Mouse (Mus musculus) CH12.LX (cell line): ENCODE data around the gene Mybpc3. TPM values are rescaled to one million over a fixed set of nuclear protein-coding genes. Genes with fewer than 3 reads are reported as not detected.

ENCODE experiments used
- DNase-seq: peaks from one replicate; pipeline ENCODE4 v3.0.0-alpha.2; 2013; ENCODE audit errors: extremely low read depth
- H3K27ac ChIP-seq: 2 replicates; pipeline ENCODE4 v1.5.1; 2012; ENCODE audit warnings: low read depth, mild to moderate bottlenecking, control low read depth, moderate library complexity; ENCODE audit not compliant: insufficient read depth
- H3K27me3 ChIP-seq: replicated peaks from 2 replicates; pipeline ENCODE3; 2012; ENCODE audit warnings: inconsistent platforms
- H3K36me3 ChIP-seq, 2 experiments: replicated peaks in 1 of 2; 2 replicates each; pipeline versions ENCODE3 to v1.6.1; 2012; ENCODE audit warnings: inconsistent platforms in 1 of 2, low read length in 1 of 2, mild to moderate bottlenecking in 1 of 2, mixed read lengths in 1 of 2, moderate library complexity in 1 of 2; ENCODE audit not compliant: control insufficient read depth in 1 of 2, insufficient read depth in 1 of 2
- H3K4me1 ChIP-seq, 2 experiments: 2 replicates each; pipeline ENCODE4 v1.6.1; 2012; ENCODE audit warnings: inconsistent platforms in 1 of 2, moderate library complexity in 1 of 2; ENCODE audit not compliant: insufficient read depth in 2 of 2, control insufficient read depth in 1 of 2
- H3K4me2 ChIP-seq: 2 replicates; pipeline ENCODE4 v1.6.1; 2012; ENCODE audit warnings: low read depth, mild to moderate bottlenecking, control low read depth; ENCODE audit not compliant: poor library complexity, insufficient read depth, severe bottlenecking
- H3K4me3 ChIP-seq, 3 experiments: fragments of 150-350 bp in 1 of 3; sonication (generic) in 1 of 3; replicated peaks in 1 of 3; 2 replicates each; pipeline versions ENCODE3 to v1.5.1; 2011 to 2012; ENCODE audit warnings: low read depth in 2 of 3, low read length in 2 of 3, mild to moderate bottlenecking in 2 of 3, moderate library complexity in 2 of 3, control low read depth in 1 of 3, improper control_type of control experiment in 1 of 3, inconsistent platforms in 1 of 3, mixed read lengths in 1 of 3; ENCODE audit not compliant: poor library complexity in 1 of 3
- H3K79me2 ChIP-seq: replicated peaks from 2 replicates; pipeline ENCODE4 v1.6.1; 2012; ENCODE audit warnings: mild to moderate bottlenecking, moderate library complexity; ENCODE audit not compliant: control insufficient read depth, poor library complexity, insufficient read depth, severe bottlenecking; ENCODE audit errors: extremely low read depth
- H3K9ac ChIP-seq: 2 replicates; pipeline ENCODE4 v1.6.1; 2012; ENCODE audit warnings: low read depth, mild to moderate bottlenecking, control low read depth, moderate library complexity; ENCODE audit not compliant: insufficient read depth
- H3K9me3 ChIP-seq: replicated peaks from 2 replicates; pipeline ENCODE3; 2012; ENCODE audit warnings: low read length, inconsistent platforms, mixed read lengths
- BHLHE40 ChIP-seq: IDR thresholded peaks from 2 replicates; pipeline ENCODE4 v1.6.1; 2011; ENCODE audit warnings: mild to moderate bottlenecking, low read depth, low read length, improper control_type of control experiment
- CHD2 ChIP-seq: IDR thresholded peaks from 2 replicates; pipeline ENCODE4 v1.6.1; 2011; ENCODE audit warnings: low read length, improper control_type of control experiment
- CTCF ChIP-seq, 2 experiments: IDR thresholded peaks in 1 of 2; conservative IDR thresholded peaks in 1 of 2; 2 replicates each; pipeline ENCODE4 v1.5.1; 2011 to 2012; ENCODE audit warnings: low read depth in 2 of 2, low read length in 2 of 2, improper control_type of control experiment in 1 of 2, inconsistent platforms in 1 of 2, mild to moderate bottlenecking in 1 of 2, moderate library complexity in 1 of 2
- ELF1 ChIP-seq: IDR thresholded peaks from 2 replicates; pipeline ENCODE4 v1.6.1; 2014; ENCODE audit warnings: low read depth, mild to moderate bottlenecking, inconsistent platforms, low read length, improper control_type of control experiment
- EP300 ChIP-seq: IDR thresholded peaks from 2 replicates; pipeline ENCODE4 v1.6.1; 2011; ENCODE audit warnings: low read length, improper control_type of control experiment
- ETS1 ChIP-seq: conservative IDR thresholded peaks from 2 replicates; pipeline ENCODE4 v1.6.1; 2012; ENCODE audit warnings: low read depth, mild to moderate bottlenecking, inconsistent platforms, low read length, improper control_type of control experiment, moderate library complexity
- IRF4 ChIP-seq: IDR thresholded peaks from 2 replicates; pipeline ENCODE4 v1.6.1; 2014; ENCODE audit warnings: low read depth, mild to moderate bottlenecking, inconsistent platforms, low read length, improper control_type of control experiment
- JUN ChIP-seq: IDR thresholded peaks from 2 replicates; pipeline ENCODE4 v1.6.1; 2011; ENCODE audit warnings: low read depth, mild to moderate bottlenecking, low read length, improper control_type of control experiment, moderate library complexity; ENCODE audit not compliant: insufficient read depth
- JUND ChIP-seq: conservative IDR thresholded peaks from 2 replicates; pipeline ENCODE4 v1.6.1; 2011; ENCODE audit warnings: low read depth, low read length, improper control_type of control experiment
- MAFK ChIP-seq: IDR thresholded peaks from 2 replicates; pipeline ENCODE4 v1.6.1; 2011; ENCODE audit warnings: low read length, improper control_type of control experiment; ENCODE audit not compliant: insufficient replicate concordance
- MAZ ChIP-seq: IDR thresholded peaks from 2 replicates; pipeline ENCODE4 v1.6.1; 2012; ENCODE audit warnings: low read depth, mild to moderate bottlenecking, inconsistent platforms, low read length, improper control_type of control experiment, moderate library complexity
- MXI1 ChIP-seq: IDR thresholded peaks from 2 replicates; pipeline ENCODE4 v1.6.1; 2011; ENCODE audit warnings: mild to moderate bottlenecking, low read depth, low read length, improper control_type of control experiment
- MYC ChIP-seq: IDR thresholded peaks from 2 replicates; pipeline ENCODE4 v1.6.1; 2011; ENCODE audit warnings: low read depth, mild to moderate bottlenecking, improper control_type of control experiment, low read length
- NRF1 ChIP-seq: IDR thresholded peaks from 2 replicates; pipeline ENCODE4 v1.6.1; 2014; ENCODE audit warnings: low read depth, mild to moderate bottlenecking, inconsistent platforms, low read length, improper control_type of control experiment, moderate library complexity
- POLR2A ChIP-seq: IDR thresholded peaks from 2 replicates; pipeline ENCODE4 v1.6.1; 2011; ENCODE audit warnings: low read depth, mild to moderate bottlenecking, improper control_type of control experiment, low read length
- RCOR1 ChIP-seq: conservative IDR thresholded peaks from 2 replicates; pipeline ENCODE4 v1.6.1; 2012; ENCODE audit warnings: low read depth, mild to moderate bottlenecking, inconsistent platforms, low read length, improper control_type of control experiment
- TBP ChIP-seq: conservative IDR thresholded peaks from 2 replicates; pipeline ENCODE4 v1.6.1; 2011; ENCODE audit warnings: low read depth, low read length, improper control_type of control experiment
- TCF12 ChIP-seq: IDR thresholded peaks from 2 replicates; pipeline ENCODE4 v1.6.1; 2014; ENCODE audit warnings: low read depth, mild to moderate bottlenecking, inconsistent platforms, low read length, improper control_type of control experiment
- UBTF ChIP-seq: IDR thresholded peaks from 2 replicates; pipeline ENCODE4 v1.6.1; 2012; ENCODE audit warnings: low read depth, mild to moderate bottlenecking, inconsistent platforms, low read length, improper control_type of control experiment, moderate library complexity
- USF1 ChIP-seq: IDR thresholded peaks from 2 replicates; pipeline ENCODE4 v1.6.1; 2014; ENCODE audit warnings: low read depth, mild to moderate bottlenecking, inconsistent platforms, low read length, improper control_type of control experiment
- USF2 ChIP-seq: conservative IDR thresholded peaks from 2 replicates; pipeline ENCODE4 v1.6.1; 2011; ENCODE audit warnings: low read depth, low read length, improper control_type of control experiment
- ZKSCAN1 ChIP-seq: IDR thresholded peaks from 2 replicates; pipeline ENCODE4 v1.6.1; 2012; ENCODE audit warnings: low read depth, inconsistent platforms, low read length, improper control_type of control experiment, borderline replicate concordance
- ZMIZ1 ChIP-seq: IDR thresholded peaks from 2 replicates; pipeline ENCODE4 v1.6.1; 2012; ENCODE audit warnings: low read depth, mild to moderate bottlenecking, inconsistent platforms, low read length, improper control_type of control experiment
- ZNF384 ChIP-seq: IDR thresholded peaks from 2 replicates; pipeline ENCODE4 v1.6.1; 2012; ENCODE audit warnings: low read depth, low read length, improper control_type of control experiment, inconsistent platforms
- dilution Hi-C: fragments of 300-500 bp; cut with MboI; formaldehyde crosslinking; loops from 2 replicates; pipeline ENCODE4 v1.14.3; 2020; ENCODE audit warnings: low sequenced_read_pairs; ENCODE audit not compliant: extremely low pct_unique_long_range_greater_than_20kb, extremely low pct_ligation_motif_present
- in situ Hi-C: fragments of 300-500 bp; cut with MboI; formaldehyde crosslinking; loops from 3 replicates; pipeline ENCODE4 v1.14.3; 2019; ENCODE audit warnings: low sequenced_read_pairs, low pct_ligation_motif_present, low pct_unique_long_range_greater_than_20kb, mixed read lengths
- polyA plus RNA-seq: library from polyadenylated mRNA; unstranded; fragments of >175 nt; gene quantifications from 2 replicates; pipeline ENCODE4 v1.2.1, GENCODE M21; 2012; ENCODE audit warnings: low read depth; ENCODE audit not compliant: insufficient read length
- total RNA-seq, 2 experiments: library from RNA; depleted of rRNA; stranded (reverse); fragments of 300-350 nt in 1 of 2; fragments of >200 nt in 1 of 2; gene quantifications; 2 replicates each; pipeline ENCODE4 v1.2.3; 2012 to 2014

Gene Mybpc3
- total and polyA plus RNA-seq, 3 experiments = 0.04 to 0.27 (median 0.07) TPM

GRCm38 (mm10) chr2:91167629-91168028 lies 49.7 kb downstream of the Mybpc3 start:
- Histone ChIP-seq H3K27me3 (no peaks in the 10 kb centered on the region), H3K36me3 (peaks cover 66 to 90% of the 10 kb centered on the region in 2 experiments), H3K79me2 (no peaks in the 10 kb centered on the region), H3K9me3 (no peaks in the 10 kb centered on the region), H3K4me1 (peaks cover 0 to 9% of the 10 kb centered on the region in 2 experiments; a peak in 1 of 4 replicates), H3K27ac (no peak overlapping the region), H3K9ac (no peak overlapping the region), H3K4me3 (no peak overlapping the region), H3K4me2 (no peak overlapping the region)
- dilution Hi-C loops (no loop called here), in situ Hi-C loops (no loop called here)
- TF ChIP-seq USF1 (no peak), MYC (no peak), ZKSCAN1 (no peak), ZNF384 (no peak), UBTF (no peak), TBP (no peak), NRF1 (no peak), EP300 (no peak), ELF1 (no peak), ZMIZ1 (no peak), POLR2A (no peak), RCOR1 (no peak), CTCF (conservative IDR thresholded peaks at IDR 0.05 in 1 of 2, IDR thresholded peaks at IDR 0.05 in 1 of 2; ENCODE audit: low read depth in 2 of 2, low read length in 2 of 2) (no peak), MAFK (no peak), MAZ (no peak), IRF4 (no peak), BHLHE40 (no peak), JUN (no peak), JUND (no peak)
- no peak for DNase-seq

GRCm38 (mm10) chr2:91169587-91170322 lies 51.8 kb downstream of the Mybpc3 start:
- Histone ChIP-seq H3K9me3 (no peaks in the 10 kb centered on the region), H3K27ac (no peak overlapping the region), H3K79me2 (no peaks in the 10 kb centered on the region), H3K36me3 (peaks cover 58 to 87% of the 10 kb centered on the region in 2 experiments), H3K27me3 (no peaks in the 10 kb centered on the region), H3K4me3 (no peak overlapping the region), H3K9ac (no peak overlapping the region), H3K4me2 (no peak overlapping the region), H3K4me1 (peaks cover 0 to 9% of the 10 kb centered on the region in 2 experiments; a peak in 1 of 4 replicates)
- dilution Hi-C loops = no loop called here
- in situ Hi-C loops = no loop called here
- DNase-seq = no peak
- no peak for TF ChIP-seq MXI1
- no peak for TF ChIP-seq USF1
- no peak for TF ChIP-seq MYC
- no peak for TF ChIP-seq ETS1
- no peak for TF ChIP-seq CHD2
- TF ChIP-seq UBTF = no peak
- no peak for TF ChIP-seq USF2
- no peak for TF ChIP-seq ZKSCAN1
- no peak for TF ChIP-seq TCF12
